Mouse (Mus musculus) G1E (cell line): Measurements from ENCODE around the gene Gm19426.

Experiments used
- CTCF ChIP-seq: IDR thresholded peaks from 2 replicates; pipeline ENCODE4 v1.5.1; 2012; ENCODE audit warnings: low read depth, low read length, inconsistent platforms, mixed read lengths
- TAL1 ChIP-seq: conservative IDR thresholded peaks from 2 replicates; pipeline ENCODE4 v1.6.1; 2012; ENCODE audit warnings: low read depth, low read length, inconsistent platforms, mixed read lengths

GRCm38 (mm10) chr2:84723856-84724255, 19.6 kb downstream of the Gm19426 start:
- TF ChIP-seq TAL1 (no peak), CTCF (no peak)
